Mouse (Mus musculus) heart, embryonic 14.5 days (tissue): ENCODE measurements at regions not wholly inside any gene's neighbourhood (a gene's known extent, or its start where the extent isn't known, plus 50 kb on each side); places are given as distances from the start of the nearest gene placed in this dataset.

Experiments
- ATAC-seq: fragments of 200-750 bp; cut with Nextera tagmentation; 2 replicates; pipeline ENCODE4 v1.8.0; 2017; ENCODE audit warnings: low read depth, moderate TSS enrichment; ENCODE audit not compliant: insufficient number of reproducible peaks, insufficient read depth, low FRiP score
- H3K27ac ChIP-seq, 2 experiments: fragments of 200-500 bp in 1 of 2; fragments of 300-500 bp in 1 of 2; sonication (generic) in 1 of 2; replicated peaks in 1 of 2; 2 replicates each; pipeline ENCODE4 v1.5.1; 2012 to 2014; ENCODE audit warnings: low read depth in 2 of 2, low read length in 2 of 2, control low read depth in 1 of 2, mild to moderate bottlenecking in 1 of 2, mixed read lengths in 1 of 2; ENCODE audit not compliant: control insufficient read depth in 1 of 2, insufficient read depth in 1 of 2
- H3K27me3 ChIP-seq: fragments of 300-500 bp; sonication (generic); 2 replicates; pipeline ENCODE4 v1.6.1; 2014; ENCODE audit warnings: mild to moderate bottlenecking, low read length, control low read depth; ENCODE audit not compliant: control insufficient read depth, insufficient read depth
- H3K36me3 ChIP-seq: fragments of 300-500 bp; sonication (generic); 2 replicates; pipeline ENCODE4 v1.6.1; 2014; ENCODE audit warnings: mild to moderate bottlenecking, control low read depth, low read length, mixed read lengths; ENCODE audit not compliant: control insufficient read depth, insufficient read depth
- H3K4me1 ChIP-seq, 2 experiments: fragments of 200-500 bp in 1 of 2; fragments of 300-500 bp in 1 of 2; sonication (generic) in 1 of 2; 2 replicates each; pipeline ENCODE4 v1.6.1; 2012 to 2014; ENCODE audit warnings: low read length in 2 of 2, control low read depth in 1 of 2, mixed read lengths in 1 of 2; ENCODE audit not compliant: control insufficient read depth in 2 of 2, insufficient read depth in 2 of 2
- H3K4me2 ChIP-seq: fragments of 300-500 bp; sonication (generic); 2 replicates; pipeline ENCODE4 v1.6.1; 2014; ENCODE audit warnings: mild to moderate bottlenecking, low read length
- H3K4me3 ChIP-seq, 2 experiments: fragments of 200-500 bp in 1 of 2; fragments of 300-500 bp in 1 of 2; sonication (generic) in 1 of 2; 2 replicates each; pipeline ENCODE4 v1.5.1; 2012 to 2014; ENCODE audit warnings: low read length in 2 of 2, mild to moderate bottlenecking in 2 of 2, control low read depth in 1 of 2, low read depth in 1 of 2, moderate library complexity in 1 of 2; ENCODE audit not compliant: control insufficient read depth in 1 of 2, insufficient read depth in 1 of 2
- H3K9ac ChIP-seq: fragments of 300-500 bp; sonication (generic); 2 replicates; pipeline ENCODE4 v1.6.1; 2014; ENCODE audit warnings: mild to moderate bottlenecking, low read length
- H3K9me3 ChIP-seq: fragments of 300-500 bp; sonication (generic); 2 replicates; pipeline ENCODE4 v1.6.1; 2016; ENCODE audit warnings: low read length, control low read depth; ENCODE audit not compliant: control insufficient read depth
- WGBS: fragments of 180-500 bp; shearing (Covaris S2); extraction: QIAGEN DNeasy Blood & Tissue Kit; methylation state at CpG from one replicate; pipeline ENCODE4 v1.1.7; 2014; 5-methylcytosine and 5-hydroxymethylcytosine counted together

GRCm38 (mm10) chr15:61588956-61589355, 666.1 kb upstream of the A1bg start:
- H3K27ac ChIP-seq: no peak overlapping the region
- no peaks in the 10 kb centered on the region for H3K4me1 ChIP-seq
- H3K4me2 ChIP-seq: no peak overlapping the region
- 54% methylated on average over 5 of the region's 5 CpGs for WGBS
- H3K27me3 ChIP-seq: no peaks in the 10 kb centered on the region
- ATAC-seq: no peak
- H3K36me3 ChIP-seq: no peaks in the 10 kb centered on the region
- H3K9ac ChIP-seq: no peak overlapping the region
- H3K4me3 ChIP-seq: no peak overlapping the region
- H3K9me3 ChIP-seq: no peaks in the 10 kb centered on the region

GRCm38 (mm10) chr15:61582335-61582734, 659.5 kb upstream of the A1bg start:
- ATAC-seq: no peak
- no peaks in the 10 kb centered on the region for H3K9me3 ChIP-seq
- WGBS: 55% methylated on average over 2 of the region's 2 CpGs
- no peak overlapping the region for H3K4me2 ChIP-seq
- H3K9ac ChIP-seq: no peak overlapping the region
- no peaks in the 10 kb centered on the region for H3K4me1 ChIP-seq
- no peaks in the 10 kb centered on the region for H3K27me3 ChIP-seq
- no peak overlapping the region for H3K27ac ChIP-seq
- H3K4me3 ChIP-seq: no peak overlapping the region
- no peaks in the 10 kb centered on the region for H3K36me3 ChIP-seq

- H3K9ac ChIP-seq: no peak overlapping the region
- 0 out of 4 replicates have a peak, but pooled peaks cover 0 to 3% of the 10 kb centered on the region in 2 experiments for H3K4me1 ChIP-seq
- H3K9me3 ChIP-seq: no peaks in the 10 kb centered on the region
- H3K4me2 ChIP-seq: no peak overlapping the region
- no peaks in the 10 kb centered on the region for H3K36me3 ChIP-seq
- no peak overlapping the region for H3K27ac ChIP-seq
- no peak overlapping the region for H3K4me3 ChIP-seq
- ATAC-seq: no peak
- no peaks in the 10 kb centered on the region for H3K27me3 ChIP-seq
These were observed 640.5 kb upstream of the A1bg start for GRCm38 (mm10) chr15:61563347-61563746.

GRCm38 (mm10) chr15:61562252-61562651, 639.4 kb upstream of the A1bg start:
- H3K4me2 ChIP-seq: no peak overlapping the region
- 31% methylated on average over 2 of the region's 2 CpGs for WGBS
- no peak overlapping the region for H3K27ac ChIP-seq
- ATAC-seq: no peak
- H3K4me1 ChIP-seq: 0 out of 4 replicates have a peak, but pooled peaks cover 0 to 3% of the 10 kb centered on the region in 2 experiments
- no peaks in the 10 kb centered on the region for H3K9me3 ChIP-seq
- H3K9ac ChIP-seq: no peak overlapping the region
- no peak overlapping the region for H3K4me3 ChIP-seq
- no peaks in the 10 kb centered on the region for H3K27me3 ChIP-seq
- H3K36me3 ChIP-seq: no peaks in the 10 kb centered on the region

- Histone ChIP-seq H3K27me3 (no peaks in the 10 kb centered on the region), H3K36me3 (no peaks in the 10 kb centered on the region), H3K4me3 (no peak overlapping the region), H3K9ac (no peak overlapping the region), H3K27ac (peak overlapping the region; percentile 38 to 69; a peak in 3 of 4 replicates), H3K9me3 (no peaks in the 10 kb centered on the region), H3K4me2 (no peak overlapping the region), H3K4me1 (peaks cover 8 to 15% of the 10 kb centered on the region in 2 experiments)
- 31% methylated on average over 2 of the region's 2 CpGs for WGBS
- ATAC-seq: no peak
These were observed 631.1 kb upstream of the A1bg start for GRCm38 (mm10) chr15:61553908-61554307.

- 73% methylated on average over 8 of the region's 8 CpGs for WGBS
- H3K36me3 ChIP-seq: no peaks in the 10 kb centered on the region
- no peak overlapping the region for H3K4me3 ChIP-seq
- no peak overlapping the region for H3K4me2 ChIP-seq
- no peaks in the 10 kb centered on the region for H3K9me3 ChIP-seq
- H3K27me3 ChIP-seq: no peaks in the 10 kb centered on the region
- no peak for ATAC-seq
- H3K4me1 ChIP-seq: peaks cover 8 to 15% of the 10 kb centered on the region in 2 experiments
- H3K9ac ChIP-seq: no peak overlapping the region
- no peak overlapping the region; a peak in 1 of 4 replicates for H3K27ac ChIP-seq
These were observed 630.4 kb upstream of the A1bg start for GRCm38 (mm10) chr15:61553081-61553680.

- H3K27ac ChIP-seq: no peak overlapping the region
- H3K9ac ChIP-seq: no peak overlapping the region
- no peak for ATAC-seq
- H3K9me3 ChIP-seq: no peaks in the 10 kb centered on the region
- H3K4me1 ChIP-seq: peaks cover 8 to 15% of the 10 kb centered on the region in 2 experiments
- WGBS: 82% methylated on average over 5 of the region's 5 CpGs
- H3K36me3 ChIP-seq: no peaks in the 10 kb centered on the region
- H3K4me3 ChIP-seq: no peak overlapping the region
- no peaks in the 10 kb centered on the region for H3K27me3 ChIP-seq
- no peak overlapping the region for H3K4me2 ChIP-seq
These were observed 628.4 kb upstream of the A1bg start for GRCm38 (mm10) chr15:61551206-61551605.

- H3K4me2 ChIP-seq: no peak overlapping the region
- no peak overlapping the region for H3K4me3 ChIP-seq
- H3K27ac ChIP-seq: no peak overlapping the region
- H3K9me3 ChIP-seq: no peaks in the 10 kb centered on the region
- no peaks in the 10 kb centered on the region for H3K36me3 ChIP-seq
- H3K4me1 ChIP-seq: peaks cover 5% of the 10 kb centered on the region in 2 experiments; a peak in 3 of 4 replicates
- no peaks in the 10 kb centered on the region for H3K27me3 ChIP-seq
- no peak for ATAC-seq
- H3K9ac ChIP-seq: no peak overlapping the region
- 52% methylated on average over 4 of the region's 4 CpGs for WGBS
These were observed 625.6 kb upstream of the A1bg start for GRCm38 (mm10) chr15:61548400-61548799.
